Mouse (Mus musculus) limb, embryonic 15.5 days (tissue): Measurements from ENCODE around the gene Vstm4. TPM values are rescaled to one million over a fixed set of nuclear protein-coding genes. Genes with fewer than 3 reads are reported as not detected.

ENCODE experiments used
- ATAC-seq: fragments of 200-750 bp; cut with Nextera tagmentation; 2 replicates; pipeline ENCODE4 v1.8.0; 2017; ENCODE audit warnings: low read depth, moderate TSS enrichment; ENCODE audit not compliant: insufficient number of reproducible peaks, low FRiP score, low TSS enrichment
- H3K27ac ChIP-seq: fragments of 300-500 bp; sonication (generic); 2 replicates; pipeline ENCODE4 v1.5.1; 2015; ENCODE audit warnings: moderate library complexity, mild to moderate bottlenecking, inconsistent platforms
- H3K27me3 ChIP-seq: fragments of 300-500 bp; sonication (generic); 2 replicates; pipeline ENCODE4 v1.6.1; 2015; ENCODE audit warnings: inconsistent platforms
- H3K36me3 ChIP-seq: fragments of 300-500 bp; sonication (generic); 2 replicates; pipeline ENCODE4 v1.6.1; 2015; ENCODE audit warnings: inconsistent platforms
- H3K4me1 ChIP-seq: fragments of 300-500 bp; sonication (generic); 2 replicates; pipeline ENCODE4 v1.6.1; 2015; ENCODE audit warnings: inconsistent platforms
- H3K4me2 ChIP-seq: fragments of 300-500 bp; sonication (generic); 2 replicates; pipeline ENCODE4 v1.6.1; 2015; ENCODE audit warnings: mild to moderate bottlenecking, inconsistent platforms
- H3K4me3 ChIP-seq: fragments of 300-500 bp; sonication (generic); 2 replicates; pipeline ENCODE4 v1.5.1; 2015; ENCODE audit warnings: mild to moderate bottlenecking, inconsistent platforms
- H3K9ac ChIP-seq: fragments of 300-500 bp; sonication (generic); 2 replicates; pipeline ENCODE4 v1.6.1; 2015; ENCODE audit warnings: inconsistent platforms
- H3K9me3 ChIP-seq: fragments of 300-500 bp; sonication (generic); 2 replicates; pipeline ENCODE4 v1.6.1; 2016; ENCODE audit warnings: inconsistent platforms
- WGBS: fragments of 180-500 bp; shearing (Covaris S2); methylation state at CpG from one replicate; pipeline ENCODE4 v1.1.7; 2015; 5-methylcytosine and 5-hydroxymethylcytosine counted together
- polyA plus RNA-seq: library from polyadenylated mRNA; unstranded; fragments of >200 nt; fragmentation: Nextera tagmentation; extraction: Ambion mirVana; gene quantifications from 2 replicates; pipeline ENCODE4 v1.2.1, GENCODE M21; 2015

The Vstm4 gene
- polyA plus RNA-seq, 1 experiment from 2014 or later, result 26.3 TPM

DNA sequence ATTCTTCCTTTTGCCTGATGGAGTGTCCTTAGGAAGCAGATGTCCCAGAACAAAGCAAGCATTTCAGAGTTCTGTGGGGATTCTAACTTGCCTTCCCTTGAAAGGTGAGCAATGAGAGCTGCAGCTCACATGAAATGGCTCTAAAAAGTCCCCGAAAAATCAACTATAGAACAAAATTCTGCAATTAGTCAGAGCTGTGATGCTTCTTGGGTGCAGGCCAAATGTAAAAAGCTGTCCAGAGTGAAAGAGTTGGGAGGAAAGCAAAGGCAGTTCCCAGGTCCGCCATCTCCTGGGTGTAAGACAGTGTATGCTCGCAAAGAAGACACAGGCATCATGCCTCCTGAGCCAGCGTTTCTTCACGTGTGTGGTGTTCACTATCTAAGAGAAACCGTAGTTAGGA, 52.6 kb downstream of the Vstm4 start:
- Histone ChIP-seq H3K4me3 (no peak overlapping the region), H3K4me2 (no peak overlapping the region), H3K9me3 (no peaks in the 10 kb centered on the region), H3K36me3 (no peaks in the 10 kb centered on the region), H3K4me1 (no peaks in the 10 kb centered on the region), H3K27ac (no peak overlapping the region), H3K27me3 (no peaks in the 10 kb centered on the region), H3K9ac (no peak overlapping the region)
- ATAC-seq, result no peak
- 87% methylated on average over 6 of the region's 6 CpGs for WGBS

DNA sequence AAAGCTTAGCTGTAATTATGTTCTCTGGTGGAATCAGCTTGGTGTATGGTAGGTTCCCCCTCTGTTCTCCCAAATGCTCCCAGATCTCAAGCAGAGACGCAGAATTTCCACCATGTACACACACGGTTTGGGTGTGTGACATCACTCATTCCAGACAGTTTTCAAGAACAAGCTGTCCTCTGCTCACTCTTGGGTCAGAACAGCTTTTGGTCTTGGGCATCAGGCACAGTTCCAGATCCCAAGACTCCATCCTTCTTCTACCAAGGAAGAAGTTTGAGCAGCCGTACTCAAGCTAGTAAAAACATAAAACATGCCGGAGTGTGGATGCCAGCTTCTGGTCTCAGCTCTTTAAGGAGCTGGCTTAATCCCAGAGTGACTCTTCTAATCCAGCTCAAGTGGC, 54.6 kb downstream of the Vstm4 start:
- H3K27ac ChIP-seq, result no peak overlapping the region
- no peaks in the 10 kb centered on the region for H3K27me3 ChIP-seq
- H3K9me3 ChIP-seq, result no peaks in the 10 kb centered on the region
- no peaks in the 10 kb centered on the region for H3K4me1 ChIP-seq
- ATAC-seq, result no peak
- no peak overlapping the region for H3K4me3 ChIP-seq
- H3K9ac ChIP-seq, result no peak overlapping the region
- no peaks in the 10 kb centered on the region for H3K36me3 ChIP-seq
- WGBS, result 85% methylated on average over 4 of the region's 4 CpGs
- H3K4me2 ChIP-seq, result no peak overlapping the region

DNA sequence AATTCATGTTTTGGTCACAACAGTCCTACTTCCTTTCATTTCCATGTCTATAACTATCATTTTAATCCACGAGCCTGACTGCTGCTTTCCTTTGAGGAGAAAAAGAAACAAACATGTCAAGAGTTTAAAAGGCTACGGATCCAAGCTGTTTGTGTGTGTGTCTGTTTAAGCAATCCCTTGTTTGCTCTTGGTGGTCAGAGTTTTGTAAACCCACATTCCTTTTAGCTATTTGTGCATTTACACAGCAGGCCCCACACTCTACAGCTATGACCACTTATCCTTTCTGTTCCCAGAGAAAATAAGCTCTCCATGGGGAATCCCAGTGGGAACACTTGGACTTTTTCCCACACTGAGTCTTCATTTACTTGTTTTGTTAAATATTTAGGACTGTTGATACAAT, 58.8 kb downstream of the Vstm4 start:
- H3K4me2 ChIP-seq, result no peak overlapping the region
- H3K4me1 ChIP-seq, result no peaks in the 10 kb centered on the region
- H3K27ac ChIP-seq, result no peak overlapping the region
- no peaks in the 10 kb centered on the region for H3K27me3 ChIP-seq
- no peaks in the 10 kb centered on the region for H3K36me3 ChIP-seq
- H3K9me3 ChIP-seq, result no peaks in the 10 kb centered on the region
- no peak for ATAC-seq
- H3K9ac ChIP-seq, result no peak overlapping the region
- 75% methylated on average over 2 of the region's 2 CpGs for WGBS
- H3K4me3 ChIP-seq, result no peak overlapping the region

DNA sequence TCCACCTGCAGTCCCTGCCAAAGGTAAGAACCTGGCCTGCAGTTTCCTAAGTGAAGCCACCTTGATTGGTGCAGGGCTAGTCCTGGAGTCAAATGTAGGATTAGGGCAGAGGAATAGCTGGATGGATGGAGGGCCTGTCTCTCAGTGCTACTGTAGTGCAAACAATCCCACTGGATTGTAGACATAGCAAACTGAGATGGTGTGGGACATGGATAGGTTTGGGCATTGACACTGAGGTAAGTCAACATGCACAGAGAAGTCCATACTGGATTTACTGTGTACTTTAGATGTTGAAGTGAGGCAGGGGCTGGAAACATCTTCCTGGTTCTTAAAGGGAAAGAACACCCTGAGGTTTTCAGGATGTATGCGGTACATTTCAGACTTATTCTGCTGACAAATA, 61.4 kb downstream of the Vstm4 start:
- no peak for ATAC-seq
- WGBS, result 94% methylated on average over 1 of the region's 1 CpGs
- H3K27ac ChIP-seq, result no peak overlapping the region
- no peaks in the 10 kb centered on the region for H3K4me1 ChIP-seq
- no peak overlapping the region for H3K4me2 ChIP-seq
- H3K27me3 ChIP-seq, result no peaks in the 10 kb centered on the region
- H3K36me3 ChIP-seq, result no peaks in the 10 kb centered on the region
- no peaks in the 10 kb centered on the region for H3K9me3 ChIP-seq
- no peak overlapping the region for H3K4me3 ChIP-seq
- H3K9ac ChIP-seq, result no peak overlapping the region

- H3K9ac ChIP-seq, result no peak overlapping the region
- no peaks in the 10 kb centered on the region for H3K27me3 ChIP-seq
- no peaks in the 10 kb centered on the region for H3K36me3 ChIP-seq
- H3K27ac ChIP-seq, result no peak overlapping the region
- no peak overlapping the region for H3K4me2 ChIP-seq
- H3K9me3 ChIP-seq, result no peaks in the 10 kb centered on the region
- no peaks in the 10 kb centered on the region for H3K4me1 ChIP-seq
- H3K4me3 ChIP-seq, result no peak overlapping the region
- 77% methylated on average over 9 of the region's 9 CpGs for WGBS
- no peak for ATAC-seq
Measured at GRCm38 (mm10) chr14:32923871-32924270, 67.3 kb downstream of the Vstm4 start.

GRCm38 (mm10) chr14:32931709-32932108, 75.2 kb downstream of the Vstm4 start:
- 80% methylated on average over 10 of the region's 10 CpGs for WGBS
- no peaks in the 10 kb centered on the region for H3K27me3 ChIP-seq
- ATAC-seq, result no peak

GRCm38 (mm10) chr14:32932220-32932619, 75.7 kb downstream of the Vstm4 start:
- H3K9me3 ChIP-seq, result no peaks in the 10 kb centered on the region
- H3K27me3 ChIP-seq, result no peaks in the 10 kb centered on the region
- no peak overlapping the region; the same call in 1 of the 2 replicates for H3K27ac ChIP-seq
- no peak overlapping the region for H3K4me3 ChIP-seq
- H3K9ac ChIP-seq, result no peak overlapping the region
- H3K4me1 ChIP-seq, result no peaks in the 10 kb centered on the region
- 77% methylated on average over 8 of the region's 8 CpGs for WGBS
- no peak for ATAC-seq
- no peaks in the 10 kb centered on the region for H3K36me3 ChIP-seq
- no peak overlapping the region for H3K4me2 ChIP-seq

More at GRCm38 (mm10) chr14:32931709-32932108, 75.2 kb downstream of the Vstm4 start:
- Histone ChIP-seq H3K4me2 (no peak overlapping the region), H3K4me3 (no peak overlapping the region), H3K27ac (no peak overlapping the region), H3K9ac (no peak overlapping the region), H3K36me3 (no peaks in the 10 kb centered on the region), H3K9me3 (no peaks in the 10 kb centered on the region), H3K4me1 (no peaks in the 10 kb centered on the region)

GRCm38 (mm10) chr14:32934064-32934463, 77.5 kb downstream of the Vstm4 start:
- H3K36me3 ChIP-seq, result no peaks in the 10 kb centered on the region
- no peak for ATAC-seq
- no peak overlapping the region for H3K27ac ChIP-seq
- H3K4me3 ChIP-seq, result no peak overlapping the region
- WGBS, result 76% methylated on average over 6 of the region's 6 CpGs
- H3K27me3 ChIP-seq, result no peaks in the 10 kb centered on the region
- H3K4me1 ChIP-seq, result no peaks in the 10 kb centered on the region
- H3K4me2 ChIP-seq, result no peak overlapping the region
- H3K9me3 ChIP-seq, result no peaks in the 10 kb centered on the region
- H3K9ac ChIP-seq, result no peak overlapping the region

DNA sequence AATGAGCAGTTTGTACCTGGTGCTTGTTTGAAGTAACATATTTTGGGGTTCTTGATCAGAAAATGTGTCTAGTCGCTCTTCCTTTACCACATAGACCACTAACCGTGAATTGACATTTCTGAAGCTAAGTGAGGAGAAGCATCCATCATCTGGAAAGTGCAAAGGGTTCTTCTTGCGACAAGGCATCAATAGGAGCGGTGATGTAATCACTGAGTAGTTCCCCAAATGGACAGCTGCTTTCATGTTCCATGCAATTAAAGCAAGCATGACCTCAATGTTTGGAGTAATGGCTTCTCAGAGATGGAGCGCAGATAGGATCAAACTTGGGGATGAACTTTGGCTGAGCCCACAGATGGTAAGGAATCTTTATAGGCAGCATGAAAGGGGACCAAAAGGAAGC, 82.7 kb downstream of the Vstm4 start:
- Histone ChIP-seq H3K4me2 (no peak overlapping the region), H3K27me3 (0 out of 2 replicates have a peak, but pooled peaks cover 4% of the 10 kb centered on the region), H3K4me3 (no peak overlapping the region), H3K9ac (no peak overlapping the region), H3K9me3 (no peaks in the 10 kb centered on the region), H3K36me3 (no peaks in the 10 kb centered on the region), H3K4me1 (no peaks in the 10 kb centered on the region), H3K27ac (no peak overlapping the region)
- WGBS, result 82% methylated on average over 5 of the region's 5 CpGs
- ATAC-seq, result no peak

- Histone ChIP-seq H3K27me3 (no peaks in the 10 kb centered on the region), H3K4me1 (peaks cover 8% of the 10 kb centered on the region), H3K9me3 (no peaks in the 10 kb centered on the region), H3K4me3 (no peak overlapping the region), H3K9ac (no peak overlapping the region), H3K27ac (no peak overlapping the region), H3K36me3 (no peaks in the 10 kb centered on the region), H3K4me2 (no peak overlapping the region)
- 91% methylated on average over 2 of the region's 2 CpGs for WGBS
- ATAC-seq, result no peak
Measured at GRCm38 (mm10) chr14:32947512-32947911, 91.0 kb downstream of the Vstm4 start.

DNA sequence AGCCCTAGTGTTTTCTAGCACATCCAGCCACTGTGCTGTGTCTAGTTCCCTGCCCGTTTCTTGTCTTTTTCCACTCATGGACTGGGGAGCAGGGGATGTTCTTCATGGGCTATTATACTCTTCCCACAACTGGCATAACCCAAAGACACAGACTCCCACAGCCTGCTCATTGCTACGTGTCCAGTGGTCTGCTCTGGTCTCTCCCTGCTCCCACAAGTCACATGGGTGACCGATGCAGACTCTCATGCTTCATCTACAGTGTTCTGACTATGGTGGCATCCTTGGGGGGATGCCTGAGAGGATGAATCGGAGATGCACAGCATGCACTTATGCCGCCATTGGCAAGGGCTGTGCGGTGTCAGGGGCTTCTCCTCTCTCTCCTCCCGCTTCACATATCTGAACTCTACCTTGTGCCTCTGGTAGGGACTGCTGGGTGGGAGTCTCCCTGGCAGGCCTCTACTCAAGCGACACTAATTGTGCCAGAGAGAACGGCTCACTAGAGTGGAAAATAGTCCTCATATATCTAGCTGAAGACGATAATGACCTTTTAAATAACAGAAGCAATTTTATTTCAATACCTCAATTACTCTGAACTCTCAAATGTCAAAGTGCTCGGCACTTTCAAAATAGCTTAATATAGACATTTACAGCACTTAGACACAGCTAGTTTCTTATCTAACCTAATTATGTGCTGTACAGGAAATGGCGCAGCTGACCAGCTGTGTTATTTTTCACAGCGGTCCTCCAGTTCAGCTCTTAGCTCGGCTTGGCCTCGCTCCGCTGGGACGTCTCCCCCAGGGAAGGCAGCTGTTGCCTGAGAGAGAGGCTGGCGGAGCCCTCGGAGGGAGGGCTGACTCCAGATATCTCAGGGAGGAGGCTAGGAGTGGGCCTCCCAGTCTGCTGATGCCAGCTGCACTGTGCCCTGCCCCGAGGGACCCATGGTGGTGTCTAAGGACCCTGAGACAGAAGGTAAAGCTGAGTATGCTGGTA, 94.1 kb downstream of the Vstm4 start:
- Histone ChIP-seq H3K4me3 (no peak overlapping the region), H3K4me1 (peaks cover 8% of the 10 kb centered on the region), H3K9me3 (no peaks in the 10 kb centered on the region), H3K27ac (no peak overlapping the region), H3K4me2 (no peak overlapping the region), H3K9ac (no peak overlapping the region), H3K27me3 (no peaks in the 10 kb centered on the region), H3K36me3 (no peaks in the 10 kb centered on the region)
- 43% methylated on average over 20 of the region's 20 CpGs for WGBS
- ATAC-seq, result no peak

- Histone ChIP-seq H3K4me3 (no peak overlapping the region), H3K27me3 (no peaks in the 10 kb centered on the region), H3K4me1 (0 out of 2 replicates have a peak, but pooled peaks cover 4% of the 10 kb centered on the region), H3K9me3 (no peaks in the 10 kb centered on the region), H3K36me3 (no peaks in the 10 kb centered on the region), H3K4me2 (no peak overlapping the region), H3K9ac (no peak overlapping the region), H3K27ac (no peak overlapping the region)
- no peak for ATAC-seq
- WGBS, result 59% methylated on average over 8 of the region's 8 CpGs
Measured at GRCm38 (mm10) chr14:32956486-32956885, 99.9 kb downstream of the Vstm4 start.
